Mouse (Mus musculus) thymus, postnatal 25 days (tissue): ENCODE results near the gene Alox12.

ENCODE experiments used
- DNase-seq: peaks from one replicate; pipeline ENCODE4 v3.0.0; 2022

Alox12 gene

DNA sequence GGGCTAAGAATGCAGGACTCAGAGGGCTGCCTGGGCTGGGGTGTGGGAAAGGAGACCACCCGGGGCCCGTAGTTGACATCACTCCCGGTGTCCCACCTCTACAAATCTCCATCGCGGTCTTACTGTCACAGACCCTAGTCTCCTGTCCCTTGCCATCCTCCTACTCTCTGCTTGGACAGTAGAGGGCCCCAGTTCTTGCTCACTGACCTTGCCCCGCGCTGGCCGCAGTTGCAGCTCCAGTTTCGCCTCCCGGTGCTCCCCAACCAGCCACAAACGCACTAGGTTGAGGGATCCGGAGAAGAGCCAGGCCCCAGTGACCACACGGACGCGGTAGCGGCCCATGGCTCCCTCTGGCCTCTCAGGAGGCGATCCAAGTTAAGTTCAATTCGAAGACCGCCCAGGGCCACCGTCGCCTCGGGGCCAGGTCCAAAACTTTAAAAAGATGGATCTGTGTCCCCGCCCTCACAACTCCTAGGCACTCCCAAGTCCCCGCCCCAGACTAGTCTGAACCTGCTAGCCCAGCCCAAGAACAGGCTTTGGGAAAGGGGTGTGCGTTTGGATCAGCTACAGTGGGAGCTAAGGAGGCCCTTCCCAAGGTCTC is at the start of gene Alox12:
Alox12 (minus strand) TSS at position 423 of the 601 bp plus-strand sequence.
- DNase-seq = no peak

DNA sequence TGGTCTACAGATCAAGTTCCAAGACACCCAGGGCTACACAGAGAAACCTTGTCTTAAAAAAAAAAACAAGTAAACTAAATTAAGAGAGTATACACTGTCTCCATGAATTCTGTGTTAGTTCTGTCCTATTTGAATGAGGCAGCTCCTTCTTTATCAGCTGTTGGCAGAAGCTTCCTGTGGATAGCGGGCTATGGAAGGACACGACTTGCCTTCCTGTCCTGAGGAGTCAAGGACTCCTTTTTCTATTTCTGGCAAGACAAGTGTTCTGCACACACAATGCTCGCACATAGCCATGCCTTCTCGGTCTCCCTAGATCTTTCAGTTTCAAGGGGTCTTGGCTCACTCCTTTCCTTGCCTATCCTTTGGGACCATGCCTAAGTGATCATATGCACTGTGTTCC is 47.1 kb upstream of the Alox12 start:
- DNase-seq = no peak

DNA sequence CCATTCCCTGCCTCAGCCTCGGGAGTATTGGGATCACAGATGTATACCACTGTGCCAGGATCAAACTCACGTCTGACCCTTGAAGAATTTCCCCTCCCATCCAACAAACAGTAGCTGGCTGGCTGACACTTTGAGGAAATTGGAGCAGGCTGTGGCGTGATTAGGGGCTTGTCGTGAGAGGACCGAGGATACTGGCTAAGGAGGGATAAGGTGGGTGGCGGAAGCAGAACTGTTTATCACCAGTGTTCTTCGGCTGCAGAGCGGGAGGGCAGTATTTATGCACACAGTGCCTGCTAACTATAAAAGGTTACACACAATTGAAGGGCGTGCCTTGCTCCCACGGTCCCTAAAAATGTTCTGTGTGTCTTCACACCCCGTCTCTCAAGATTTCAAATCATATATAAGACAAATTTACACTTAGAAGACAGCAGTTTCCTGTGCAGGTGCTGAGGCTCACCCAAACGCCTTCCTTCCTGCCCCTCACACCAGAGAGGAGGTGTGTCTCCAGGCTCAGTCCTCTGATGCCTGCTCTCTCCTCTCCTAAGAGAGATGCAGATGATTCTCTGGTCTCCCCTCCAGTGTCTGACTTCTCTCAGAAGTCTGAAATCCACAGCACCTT is 42.8 kb upstream of the Alox12 start:
- DNase-seq = peak; percentile 78

DNA sequence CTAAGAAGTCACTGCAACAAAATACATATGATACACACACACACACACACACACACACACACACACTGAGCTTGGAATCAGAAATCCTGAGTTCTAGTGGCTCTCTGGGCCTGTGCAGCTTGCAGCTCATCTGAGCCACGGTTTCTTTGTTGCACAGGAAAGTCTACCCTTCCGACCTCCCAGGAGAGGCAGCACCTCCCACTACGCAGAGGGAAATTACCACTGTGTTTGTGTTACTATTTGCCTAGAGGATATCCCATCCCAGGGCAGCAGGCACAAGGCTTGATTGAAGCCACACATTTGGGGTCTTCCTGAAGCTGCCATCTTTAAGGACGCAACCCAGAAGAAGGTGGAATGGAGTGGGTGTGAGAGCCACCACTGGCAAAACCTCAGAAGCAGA is 42.3 kb upstream of the Alox12 start:
- DNase-seq = peak; percentile 55

DNA sequence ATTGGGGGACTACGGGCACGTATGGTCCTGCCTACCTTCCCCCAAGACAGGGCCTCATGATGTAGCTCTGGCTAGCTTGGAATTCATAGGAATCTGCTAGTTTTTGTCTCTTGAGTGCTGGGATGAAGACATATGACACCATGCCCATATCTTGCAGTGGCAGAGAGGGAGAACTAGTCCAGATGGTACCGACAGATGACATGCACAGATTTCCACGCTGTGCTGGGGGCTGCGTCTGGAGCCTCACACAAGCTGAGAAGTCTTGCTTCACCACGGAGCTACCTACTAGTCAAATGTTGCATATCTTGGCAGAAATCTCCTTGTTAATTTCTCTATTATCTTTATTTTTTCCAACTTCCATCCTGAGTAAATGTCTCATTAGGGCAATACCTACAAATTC is 38.7 kb upstream of the Alox12 start:
- DNase-seq = no peak

DNA sequence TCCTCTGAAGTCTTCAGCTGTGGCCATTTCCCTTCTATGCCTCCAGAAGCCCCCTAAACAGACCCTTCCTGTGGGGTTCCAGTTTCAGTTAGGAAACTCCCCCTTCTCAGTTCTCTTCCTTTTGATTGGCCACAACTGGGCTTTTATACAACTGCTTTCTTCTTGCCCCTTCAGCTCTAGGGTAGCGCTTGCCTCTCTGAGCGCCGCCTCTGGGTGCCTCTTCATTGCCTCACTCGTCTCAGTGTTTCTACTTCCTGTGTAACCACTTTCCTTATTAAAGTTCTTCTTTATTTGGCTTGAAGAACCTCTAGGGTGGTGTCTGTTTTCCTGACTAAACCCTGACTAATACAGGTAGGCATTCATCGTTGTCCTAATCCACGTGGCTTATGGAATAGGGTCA is 36.1 kb upstream of the Alox12 start:
- peak; percentile 68 for DNase-seq

DNA sequence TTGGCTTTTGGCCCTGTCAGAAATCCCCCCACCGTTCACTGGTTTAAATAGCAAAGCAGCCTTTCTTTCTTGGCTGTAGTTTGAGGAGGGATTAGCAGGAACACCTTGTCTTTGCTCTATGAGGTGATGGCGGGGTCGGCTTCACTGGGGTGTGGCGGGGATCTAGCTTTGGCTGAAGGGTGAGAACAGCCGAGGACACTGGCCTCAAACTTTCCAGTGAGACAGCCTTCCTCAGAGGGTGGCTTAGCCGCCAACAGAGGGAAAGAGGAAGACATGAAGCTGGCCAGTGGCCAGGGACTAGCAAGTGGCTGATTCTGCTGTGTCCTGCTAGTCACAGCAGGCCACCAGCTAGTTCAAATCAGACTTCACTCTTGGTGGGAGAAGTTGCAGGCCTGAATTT is 34.1 kb upstream of the Alox12 start:
- no peak for DNase-seq

DNA sequence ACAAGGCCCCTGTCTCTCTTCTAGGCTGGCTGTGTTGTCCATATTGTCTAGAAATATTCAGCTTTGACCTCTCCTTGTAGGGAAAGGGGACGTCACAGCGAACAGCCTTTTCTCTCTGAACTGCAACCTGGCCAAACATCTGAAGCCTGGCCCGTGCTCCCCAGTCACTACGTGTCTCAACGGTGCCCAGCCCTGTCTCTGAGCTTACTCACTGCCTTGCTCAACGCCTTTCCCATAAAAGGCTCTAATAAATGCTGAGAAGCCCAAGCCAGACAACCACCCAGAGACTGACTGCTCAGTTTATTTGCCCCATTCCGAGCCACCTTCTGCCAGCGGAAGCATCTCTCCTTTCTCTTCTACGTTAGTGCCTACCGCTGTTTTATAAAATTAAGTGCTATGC is 32.9 kb upstream of the Alox12 start:
- DNase-seq = no peak

DNA sequence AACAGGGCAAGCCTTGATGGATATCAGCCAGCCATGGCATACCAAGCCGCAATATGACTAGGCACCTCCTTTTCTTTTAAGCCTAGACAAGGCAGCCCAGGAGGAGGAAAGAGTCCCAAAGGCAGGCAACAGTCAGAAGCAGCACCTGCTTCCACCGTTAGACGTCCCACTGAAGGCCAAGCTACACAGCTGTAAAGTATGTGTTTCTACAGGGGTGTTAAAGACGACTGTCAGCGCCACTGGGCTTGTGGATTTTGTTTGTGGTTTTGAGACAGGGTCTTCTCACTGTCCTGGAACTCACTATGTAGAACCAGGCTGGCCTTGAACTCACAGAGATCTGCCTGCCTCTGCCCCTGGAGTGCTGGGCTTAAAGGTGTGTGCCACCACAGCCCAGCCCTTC is 30.5 kb upstream of the Alox12 start:
- DNase-seq = peak; percentile 65

DNA sequence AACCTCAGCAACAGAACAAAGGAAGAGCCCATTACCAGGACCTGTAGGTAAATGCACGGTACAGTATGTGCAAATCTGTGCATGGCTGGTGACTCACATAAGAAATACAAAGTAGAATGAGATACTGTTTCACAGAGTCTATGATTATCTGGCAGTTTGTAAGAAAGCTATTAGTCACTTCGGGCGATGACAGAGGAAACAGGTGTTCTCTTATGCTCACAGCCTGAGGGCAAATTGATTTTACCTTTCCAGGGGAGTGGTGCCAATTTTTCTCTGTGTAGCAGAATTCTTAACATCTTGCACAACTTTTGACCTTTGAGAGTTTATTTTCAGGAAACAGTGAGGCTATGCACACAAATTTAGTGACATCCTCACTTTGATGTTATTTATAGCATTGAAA is 29.6 kb upstream of the Alox12 start:
- no peak for DNase-seq

DNA sequence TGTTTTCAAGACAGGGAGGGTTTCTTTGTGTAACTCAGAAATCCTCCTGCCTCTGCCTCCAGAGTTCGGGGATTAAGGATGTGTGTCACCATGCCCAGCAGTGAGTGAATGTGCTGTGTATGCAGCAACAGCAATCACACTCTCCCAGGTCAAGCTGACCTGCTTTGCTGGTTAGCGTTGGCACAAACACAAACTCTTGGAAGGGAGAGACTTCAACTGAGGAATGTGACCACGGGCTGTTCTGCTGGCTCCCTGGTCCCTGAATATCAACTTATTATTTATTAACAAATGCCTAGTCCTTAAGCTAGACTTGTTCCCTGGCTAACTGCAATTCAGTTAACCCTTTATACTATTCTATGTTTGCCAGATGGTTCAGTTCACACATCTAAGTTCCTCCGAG is 28.5 kb upstream of the Alox12 start:
- DNase-seq = no peak

DNA sequence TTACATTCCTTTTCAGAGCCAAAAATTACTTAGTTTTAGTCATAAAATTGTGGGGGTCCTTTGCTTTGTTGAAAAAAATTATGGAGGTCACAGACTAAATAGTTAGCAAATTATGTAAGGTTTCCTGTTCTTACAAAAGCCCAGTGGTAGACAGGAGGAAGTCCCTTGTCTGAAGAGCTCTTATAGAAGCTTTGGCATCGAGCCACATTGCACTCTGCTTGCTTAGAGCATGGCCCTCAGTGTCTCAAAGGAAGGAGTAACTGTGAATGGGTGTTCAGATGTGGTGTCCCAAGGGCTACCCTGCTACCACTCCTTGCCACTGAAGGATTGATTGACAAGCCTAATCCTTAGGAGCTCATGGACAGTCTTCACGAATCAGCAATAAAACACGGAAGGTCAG is 25.3 kb upstream of the Alox12 start:
- DNase-seq = peak; percentile 34

DNA sequence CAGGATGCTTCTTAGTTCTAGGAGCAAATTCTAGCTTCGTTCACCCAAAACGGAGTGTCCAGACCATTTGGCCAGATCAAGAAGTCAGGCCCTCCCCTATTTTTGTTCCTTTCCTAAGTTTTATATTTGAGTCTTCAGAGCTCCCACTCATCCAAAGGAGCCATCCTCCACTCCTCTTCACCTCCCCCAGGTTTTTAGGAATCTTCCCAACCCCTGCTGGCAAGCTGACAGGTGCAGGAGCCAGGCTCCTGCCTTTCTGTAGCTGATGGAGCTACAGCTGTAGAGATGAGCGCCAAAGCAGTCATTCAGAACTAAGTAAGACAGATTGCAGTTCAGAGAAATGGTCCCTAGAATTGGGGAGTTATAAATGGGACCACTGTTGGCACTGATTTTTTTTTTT is 23.8 kb upstream of the Alox12 start:
- no peak for DNase-seq

DNA sequence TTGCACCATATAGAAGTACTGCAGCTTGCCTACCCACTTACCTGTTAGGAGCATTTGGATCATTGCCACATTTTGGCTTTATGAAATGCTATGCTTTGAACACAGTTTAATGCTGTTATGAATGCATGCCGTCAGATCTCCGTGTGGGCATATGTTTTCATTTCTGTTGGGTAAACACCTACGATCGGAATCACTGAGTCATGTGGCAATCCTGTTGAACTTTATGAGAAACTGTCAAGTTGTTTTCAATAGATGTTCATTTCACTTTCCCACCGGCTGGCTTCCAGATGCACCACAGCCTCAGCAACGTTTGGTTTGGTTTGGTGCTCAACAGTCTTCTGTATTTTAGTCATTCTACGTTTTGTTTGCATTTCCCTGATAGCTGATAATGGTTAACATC is 16.5 kb upstream of the Alox12 start:
- DNase-seq = no peak

DNA sequence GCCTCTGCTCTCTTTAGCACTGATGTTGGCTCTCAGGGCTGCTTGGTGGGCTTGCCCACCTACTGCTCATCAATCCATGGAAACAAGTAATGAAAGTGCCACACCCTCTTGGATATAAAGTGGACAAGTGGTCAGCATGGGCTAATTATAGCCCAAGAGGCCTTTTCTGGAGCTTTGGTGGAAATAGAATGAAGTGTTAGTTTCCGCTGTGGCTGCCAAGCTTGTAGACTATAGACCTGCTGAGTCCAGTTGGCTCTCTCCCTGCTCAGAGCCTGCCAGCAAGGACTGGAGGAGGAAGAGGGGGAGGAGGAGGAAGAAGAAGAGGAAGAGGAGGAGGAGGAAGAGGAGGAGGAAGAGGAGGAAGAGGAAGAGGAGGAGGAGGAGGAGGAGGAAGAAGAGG is 11.3 kb upstream of the Alox12 start:
- DNase-seq = no peak

DNA sequence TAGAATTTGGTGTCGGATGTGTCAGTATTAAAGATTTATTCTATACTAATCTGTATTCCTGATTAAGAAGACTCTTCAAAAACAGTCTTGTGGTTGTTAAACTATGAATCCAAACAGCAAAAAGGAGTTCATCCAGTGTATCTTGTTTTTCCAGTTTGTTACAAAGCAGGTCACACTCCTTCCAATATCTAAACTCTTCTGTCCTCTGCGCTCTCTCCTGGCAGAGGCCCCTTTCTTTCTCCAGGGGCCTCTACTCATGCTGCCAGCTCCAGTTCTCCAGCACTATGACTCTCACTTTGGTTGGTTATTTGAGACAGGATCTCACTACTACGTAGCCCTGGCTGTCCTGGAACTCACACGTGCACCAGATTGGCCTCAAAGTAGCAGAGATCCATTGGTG is 10.7 kb upstream of the Alox12 start:
- no peak for DNase-seq

DNA sequence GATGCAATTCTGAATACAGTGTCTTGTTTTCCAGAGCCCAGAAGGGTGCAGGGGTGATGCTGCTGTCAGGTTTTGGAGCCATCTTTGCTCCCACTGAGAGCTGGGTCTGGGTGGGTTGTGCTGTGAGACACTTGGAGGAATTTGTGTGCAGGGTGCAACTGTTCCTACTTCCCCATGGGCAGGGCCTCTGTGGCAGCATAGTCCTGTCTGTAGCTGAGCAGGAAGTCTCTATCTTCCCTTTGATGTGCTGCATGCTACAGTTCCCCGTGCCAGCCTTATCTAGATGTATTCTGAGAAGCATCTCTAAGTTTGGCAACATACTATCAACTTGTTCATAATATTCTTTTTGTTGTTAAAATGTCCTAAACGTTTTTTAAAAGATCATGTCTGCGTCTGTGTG is 10.1 kb upstream of the Alox12 start:
- DNase-seq = peak; percentile 65

DNA sequence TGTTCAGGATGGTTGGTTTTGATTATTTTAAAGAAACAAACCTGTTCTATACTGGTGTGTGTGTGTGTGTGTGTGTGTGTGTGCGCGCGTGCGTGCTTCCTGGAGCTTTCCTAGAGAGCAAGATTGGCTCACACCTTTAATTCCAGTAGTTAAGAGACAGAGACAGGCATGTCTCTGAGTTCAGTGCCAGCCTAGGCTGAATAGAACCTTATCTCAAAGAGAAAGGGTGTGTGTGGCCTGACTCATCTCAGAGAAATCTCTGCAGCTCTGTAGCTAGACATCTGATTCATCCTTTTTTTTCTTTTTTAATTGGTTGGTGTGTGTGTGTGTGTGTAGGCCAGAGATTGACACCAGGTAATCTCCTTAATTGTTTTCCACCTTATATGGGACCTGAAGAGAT is 3.9 kb upstream of the Alox12 start:
- no peak for DNase-seq

DNA sequence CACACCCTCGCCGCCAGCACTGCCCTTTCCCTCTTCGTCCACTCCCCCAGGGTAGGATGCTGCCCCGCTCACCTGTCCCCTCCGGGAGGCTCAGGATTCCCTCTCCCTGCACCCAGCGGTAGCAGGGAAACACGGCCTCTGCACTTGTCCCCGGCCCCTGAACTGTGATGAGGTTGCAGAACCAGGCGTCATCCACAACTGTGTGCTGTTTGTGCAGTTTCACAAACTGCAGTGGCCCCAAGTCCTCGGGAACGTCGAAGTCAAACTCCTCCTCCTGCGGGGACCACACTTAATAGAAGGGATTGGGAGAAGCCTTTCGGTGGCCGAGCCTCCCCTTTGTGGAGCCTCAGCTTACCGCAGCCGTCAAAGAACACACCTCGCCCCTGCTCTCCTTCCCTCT is 816 bp downstream of the Alox12 start:
- DNase-seq = no peak

DNA sequence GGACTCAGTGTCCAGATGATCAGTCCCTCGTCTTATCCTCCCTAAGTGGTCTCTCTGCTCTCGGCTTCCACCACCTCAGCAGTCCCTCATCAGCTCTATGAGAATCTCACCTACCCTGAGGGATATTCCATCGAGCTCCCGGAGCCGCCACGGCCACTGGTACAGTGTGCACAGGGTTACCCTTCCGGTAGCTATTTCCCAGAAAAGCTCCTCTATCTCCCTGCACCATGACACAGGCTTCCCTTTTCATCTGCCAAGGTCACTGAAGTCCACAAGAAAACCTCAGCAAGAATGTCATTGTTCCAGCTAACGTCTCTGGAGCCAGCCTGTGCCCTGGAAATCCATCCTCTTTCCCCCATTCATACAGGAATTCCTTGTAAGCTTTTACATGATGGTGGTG is 3.3 kb downstream of the Alox12 start:
- no peak for DNase-seq

DNA sequence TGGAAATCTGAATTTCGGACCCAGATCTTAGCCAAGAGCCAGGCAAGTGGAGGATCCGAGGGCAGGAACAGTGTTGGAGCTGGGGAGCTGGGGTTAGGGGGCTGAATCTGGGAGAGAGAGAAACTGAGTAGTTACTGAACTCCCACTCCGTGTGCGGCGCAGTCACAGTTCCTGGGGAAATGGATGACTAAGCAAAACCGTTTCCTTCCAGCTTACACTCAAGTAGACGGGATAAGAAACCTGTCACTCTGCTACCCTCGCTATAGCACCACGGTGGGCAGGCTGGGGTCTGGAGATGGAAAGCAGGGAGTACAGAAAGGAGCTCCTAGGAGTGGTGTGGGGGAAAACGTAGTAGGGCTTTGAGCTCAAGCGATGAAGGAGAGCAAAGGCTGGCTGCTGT is 5.0 kb downstream of the Alox12 start:
- DNase-seq = no peak

DNA sequence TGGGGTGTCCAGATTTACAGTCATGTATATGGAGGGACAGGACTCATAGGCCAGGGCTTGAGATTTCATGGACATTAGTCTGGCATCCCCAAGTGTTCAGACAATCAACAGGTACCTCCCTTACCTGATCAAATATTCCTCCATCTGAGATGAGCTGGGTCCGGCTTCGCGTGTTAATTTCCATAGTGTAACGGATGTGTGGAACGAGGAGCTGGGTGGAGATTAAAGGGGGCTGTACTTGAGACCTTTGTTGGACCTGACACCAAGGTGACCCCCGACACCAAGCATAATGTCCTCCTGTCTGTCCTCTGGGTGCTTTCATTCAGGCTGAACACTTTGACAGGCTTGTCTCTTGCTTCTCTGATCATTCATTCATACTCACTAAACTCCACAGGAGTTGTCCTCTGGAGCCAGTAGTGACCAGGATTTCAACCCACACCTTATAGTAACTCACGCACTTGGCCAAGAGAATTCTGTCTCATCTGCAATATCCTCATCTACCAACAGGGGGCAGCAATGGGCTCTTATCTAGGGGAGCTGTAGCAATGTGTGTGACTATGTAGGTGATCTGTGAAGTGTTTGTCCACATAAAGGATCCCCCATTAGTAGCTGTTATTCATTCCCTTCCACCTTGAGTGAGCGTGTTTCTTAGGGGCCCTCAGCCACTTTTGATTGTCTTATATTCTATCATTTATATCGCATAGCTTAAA is 7.9 kb downstream of the Alox12 start:
- peak; percentile 85 for DNase-seq

DNA sequence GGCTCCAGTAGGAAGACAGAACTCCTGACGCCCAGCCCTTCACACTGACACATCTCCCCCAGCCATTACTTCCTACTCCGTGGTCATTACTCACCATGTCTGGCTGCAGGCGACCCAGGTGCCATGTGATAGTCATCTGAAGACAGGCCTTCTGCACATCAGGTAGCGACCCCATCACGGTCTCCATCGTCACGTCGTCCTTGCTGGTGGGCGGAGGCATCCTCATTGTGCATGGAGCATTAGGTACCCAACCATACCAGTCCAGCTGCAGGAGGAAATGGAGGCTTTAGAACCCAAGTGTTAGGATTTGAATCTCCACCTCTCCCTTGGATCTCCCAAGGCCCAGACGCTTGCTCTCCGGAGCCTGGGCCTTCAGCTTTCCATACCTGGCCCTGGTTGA is 12.6 kb downstream of the Alox12 start:
- DNase-seq = no peak

DNA sequence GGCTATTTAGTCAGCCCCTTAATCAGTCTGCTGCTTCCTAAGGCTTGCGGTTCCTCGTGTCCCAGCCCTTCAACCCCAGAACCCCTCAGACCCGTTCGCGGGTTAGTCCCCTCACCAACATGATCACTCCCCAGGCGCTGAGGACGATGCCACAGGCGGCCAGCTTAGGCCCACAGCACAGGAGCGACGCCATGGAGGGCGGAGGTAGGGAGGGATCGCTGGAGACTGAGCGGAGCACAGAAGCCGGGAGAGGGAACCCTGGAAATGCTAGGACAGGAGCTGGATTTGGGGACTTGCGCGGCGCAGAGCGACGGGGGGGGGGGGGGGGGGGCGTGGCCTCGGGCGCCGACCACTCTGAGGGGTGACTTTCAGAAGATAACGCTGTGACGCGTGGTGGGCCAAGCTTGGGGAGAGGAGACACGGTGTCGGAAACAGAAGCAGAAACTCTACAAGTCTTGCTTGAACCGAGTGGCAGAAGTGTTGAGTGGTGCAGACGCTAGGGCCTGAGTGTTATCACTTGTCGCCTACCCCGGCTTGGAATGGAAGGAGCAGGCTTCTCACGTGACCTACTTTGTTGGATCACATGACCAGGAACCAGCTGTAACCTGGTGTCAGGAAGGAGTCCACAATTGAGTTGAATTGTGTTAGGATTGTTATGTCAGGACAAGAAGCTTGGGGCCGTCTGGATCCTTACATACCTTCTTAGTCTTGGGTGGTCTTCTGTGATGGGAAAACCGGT is 15.4 kb downstream of the Alox12 start, which contains the start of the genes Gm21988 and Rnasek:
Gm21988 (minus strand) TSS at position 290 of the 739 bp plus-strand sequence.
Rnasek (minus strand) TSS at position 302 of the 739 bp plus-strand sequence.
- peak; percentile 82 for DNase-seq
